Mouse (Mus musculus) MEL (cell line): ENCODE data around the gene Prdm11. TPM values are rescaled to one million over a fixed set of nuclear protein-coding genes. Genes with fewer than 3 reads are reported as not detected.

Experiments used
- DNase-seq: peaks from one replicate; pipeline ENCODE4 v3.0.0; 2011; ENCODE audit warnings: low read depth, low spot score
- H3K27ac ChIP-seq: 2 replicates; pipeline ENCODE4 v1.5.1; 2012; ENCODE audit warnings: low read depth, mild to moderate bottlenecking, control low read depth, low read length, moderate library complexity; ENCODE audit not compliant: control insufficient read depth
- H3K27me3 ChIP-seq, 2 experiments: fragments of 150-350 bp in 1 of 2; sonication (generic) in 1 of 2; 2 replicates each; pipeline ENCODE4 v1.6.1; 2012; ENCODE audit warnings: low read length in 2 of 2, mild to moderate bottlenecking in 2 of 2, improper control_type of control experiment in 1 of 2, moderate library complexity in 1 of 2; ENCODE audit not compliant: insufficient read depth in 2 of 2, control insufficient read depth in 1 of 2
- H3K36me3 ChIP-seq, 2 experiments: 2 replicates each; pipeline ENCODE4 v1.6.1; 2012 to 2014; ENCODE audit warnings: low read length in 2 of 2, improper control_type of control experiment in 1 of 2, inconsistent platforms in 1 of 2, mild to moderate bottlenecking in 1 of 2; ENCODE audit not compliant: insufficient read depth in 2 of 2, control insufficient read depth in 1 of 2
- H3K4me1 ChIP-seq, 2 experiments: fragments of 150-350 bp in 1 of 2; sonication (generic) in 1 of 2; 2 replicates each; pipeline ENCODE4 v1.6.1; 2012; ENCODE audit warnings: low read length in 2 of 2, improper control_type of control experiment in 1 of 2, mild to moderate bottlenecking in 1 of 2; ENCODE audit not compliant: insufficient read depth in 2 of 2, control insufficient read depth in 1 of 2
- H3K4me3 ChIP-seq, 2 experiments: fragments of 150-350 bp in 1 of 2; sonication (generic) in 1 of 2; 2 replicates each; pipeline ENCODE4 v1.5.1; 2012; ENCODE audit warnings: low read depth in 2 of 2, low read length in 2 of 2, mild to moderate bottlenecking in 2 of 2, moderate library complexity in 2 of 2, control low read depth in 1 of 2, improper control_type of control experiment in 1 of 2; ENCODE audit not compliant: control insufficient read depth in 1 of 2, insufficient read depth in 1 of 2
- H3K79me2 ChIP-seq: 2 replicates; pipeline ENCODE4 v1.6.1; 2012; ENCODE audit warnings: mild to moderate bottlenecking, low read length, moderate library complexity; ENCODE audit not compliant: control insufficient read depth, poor library complexity, insufficient read depth
- H3K9ac ChIP-seq: 2 replicates; pipeline ENCODE4 v1.6.1; 2012; ENCODE audit warnings: low read depth, mild to moderate bottlenecking, control low read depth, low read length, moderate library complexity; ENCODE audit not compliant: control insufficient read depth, poor library complexity, severe bottlenecking
- H3K9me3 ChIP-seq: fragments of 150-350 bp; sonication (generic); replicated peaks from 2 replicates; pipeline ENCODE4 v1.6.1; 2012; ENCODE audit warnings: mild to moderate bottlenecking, low read length, improper control_type of control experiment, moderate library complexity; ENCODE audit not compliant: insufficient read depth
- CHD1 ChIP-seq: IDR thresholded peaks from 2 replicates; pipeline ENCODE4 v1.6.1; 2012; ENCODE audit warnings: low read depth, mild to moderate bottlenecking, inconsistent platforms, low read length, improper control_type of control experiment
- E2F4 ChIP-seq: IDR thresholded peaks from 2 replicates; pipeline ENCODE4 v1.6.1; 2011; ENCODE audit warnings: low read depth, low read length, improper control_type of control experiment, borderline replicate concordance
- EP300 ChIP-seq, 2 experiments: IDR thresholded peaks; 2 replicates each; pipeline ENCODE4 v1.6.1; 2011; ENCODE audit warnings: improper control_type of control experiment in 2 of 2, low read length in 2 of 2, low read depth in 1 of 2, mild to moderate bottlenecking in 1 of 2
- ETS1 ChIP-seq: IDR thresholded peaks from 2 replicates; pipeline ENCODE4 v1.6.1; 2012; ENCODE audit warnings: low read depth, mild to moderate bottlenecking, inconsistent platforms, low read length, improper control_type of control experiment, moderate library complexity
- MAFK ChIP-seq: IDR thresholded peaks from 2 replicates; pipeline ENCODE4 v1.6.1; 2011; ENCODE audit warnings: low read depth, mild to moderate bottlenecking, low read length, improper control_type of control experiment, borderline replicate concordance
- RAD21 ChIP-seq: IDR thresholded peaks from 2 replicates; pipeline ENCODE4 v1.6.1; 2011; ENCODE audit warnings: mild to moderate bottlenecking, low read depth, low read length, improper control_type of control experiment
- RCOR1 ChIP-seq: IDR thresholded peaks from 2 replicates; pipeline ENCODE4 v1.6.1; 2012; ENCODE audit warnings: low read depth, mild to moderate bottlenecking, inconsistent platforms, low read length, improper control_type of control experiment
- TBP ChIP-seq: IDR thresholded peaks from 2 replicates; pipeline ENCODE4 v1.8.0; 2011; ENCODE audit warnings: low read depth, low read length, improper control_type of control experiment
- UBTF ChIP-seq: IDR thresholded peaks from 2 replicates; pipeline ENCODE4 v1.6.1; 2012; ENCODE audit warnings: low read depth, mild to moderate bottlenecking, inconsistent platforms, low read length, improper control_type of control experiment, moderate library complexity, borderline replicate concordance; ENCODE audit not compliant: insufficient read depth
- ZC3H11A ChIP-seq: IDR thresholded peaks from 2 replicates; pipeline ENCODE4 v1.6.1; 2012; ENCODE audit warnings: low read depth, mild to moderate bottlenecking, inconsistent platforms, low read length, improper control_type of control experiment
- ZMIZ1 ChIP-seq: IDR thresholded peaks from 2 replicates; pipeline ENCODE4 v1.6.1; 2012; ENCODE audit warnings: low read depth, mild to moderate bottlenecking, inconsistent platforms, low read length, improper control_type of control experiment, moderate library complexity
- polyA plus RNA-seq, 2 experiments: library from polyadenylated mRNA; stranded (reverse) in 1 of 2; unstranded in 1 of 2; fragments of >175 nt in 1 of 2; fragments of >200 nt in 1 of 2; gene quantifications; 2 replicates each; pipeline versions ENCODE4 v1.2.1 to v1.2.4; 2012; ENCODE audit warnings: low replicate concordance in 2 of 2, low read depth in 1 of 2; ENCODE audit not compliant: insufficient read length in 2 of 2, insufficient read depth in 1 of 2, missing spikeins in 1 of 2
- total RNA-seq: library from RNA; depleted of rRNA; stranded (reverse); fragments of 300-350 nt; gene quantifications from 2 replicates; pipeline ENCODE4 v1.2.3, GENCODE M21; 2012; rRNA removed

The Prdm11 gene
- total and polyA plus RNA-seq, 3 experiments: 5.5 to 9.2 TPM; not detected in 1

- Histone ChIP-seq H3K9me3 (no peaks in the 10 kb centered on the region), H3K27me3 (peaks cover 2 to 3% of the 10 kb centered on the region in 2 experiments), H3K4me1 (no peaks in the 10 kb centered on the region), H3K36me3 (no peaks in the 10 kb centered on the region), H3K4me3 (no peak overlapping the region), H3K27ac (no peak overlapping the region), H3K9ac (no peak overlapping the region), H3K79me2 (no peaks in the 10 kb centered on the region)
- TF ChIP-seq ZC3H11A: no peak
- no peak for TF ChIP-seq CHD1
- no peak for TF ChIP-seq ZMIZ1
- no peak for TF ChIP-seq TBP
- TF ChIP-seq EP300 (IDR thresholded peaks at IDR 0.05; ENCODE audit: low read depth in 1 of 2, low read length in 2 of 2): no peak
- no peak for TF ChIP-seq RCOR1
- no peak for TF ChIP-seq RAD21
- TF ChIP-seq E2F4: no peak
- TF ChIP-seq MAFK: no peak
- TF ChIP-seq ETS1: no peak
- no peak for TF ChIP-seq UBTF
- DNase-seq: no peak
Measured at GRCm38 (mm10) chr2:92915659-92916631, 130.0 kb downstream of the Prdm11 start.

Other genes starting within 250 kb of the Prdm11 start
- gene Syt13, start 131.1 kb downstream of the Prdm11 start, total RNA-seq: not detected in 2 replicates
- gene Syt13, start 131.1 kb downstream of the Prdm11 start, polyA plus RNA-seq: not detected
- gene Trp53i11, start 141.4 kb upstream of the Prdm11 start, total RNA-seq: not detected in 2 replicates
- not detected for gene Trp53i11, start 141.4 kb upstream of the Prdm11 start, polyA plus RNA-seq